Mouse (Mus musculus): ENCODE data around the gene Mrps11.

Gene Mrps11

GRCm38 (mm10) chr7:78782639-78783581, at the start of gene Mrps11, which contains the start of gene Mrpl46:
TSS of gene Mrps11 (plus strand) at chr7:78783119.
TSS of gene Mrpl46 (minus strand) at chr7:78783531.
- in situ Hi-C loops (cut with MboI) = no loop called here

- in situ Hi-C loops (cut with MboI) = no loop called here
Measured at GRCm38 (mm10) chr7:78737196-78737595, 45.7 kb upstream of the Mrps11 start.

GRCm38 (mm10) chr7:78737614-78738210, 45.2 kb upstream of the Mrps11 start, which contains the start of gene Ntrk3:
TSS of gene Ntrk3 (minus strand) at chr7:78738012.
- in situ Hi-C loops (cut with MboI) = no loop called here

GRCm38 (mm10) chr7:78739351-78740000, 43.4 kb upstream of the Mrps11 start:
- in situ Hi-C loops (cut with MboI) = no loop called here

- in situ Hi-C loops (cut with MboI) = no loop called here
Measured at GRCm38 (mm10) chr7:78743731-78744385, 39.1 kb upstream of the Mrps11 start.

GRCm38 (mm10) chr7:78752961-78753360, 30.0 kb upstream of the Mrps11 start:
- in situ Hi-C loops (cut with MboI) = no loop called here

GRCm38 (mm10) chr7:78753752-78754457, 29.0 kb upstream of the Mrps11 start:
- in situ Hi-C loops (cut with MboI) = no loop called here

GRCm38 (mm10) chr7:78754458-78755000, 28.4 kb upstream of the Mrps11 start:
- in situ Hi-C loops (cut with MboI) = no loop called here

- in situ Hi-C loops (cut with MboI) = no loop called here
Measured at GRCm38 (mm10) chr7:78763801-78764200, 19.1 kb upstream of the Mrps11 start.

GRCm38 (mm10) chr7:78765215-78765631, 17.7 kb upstream of the Mrps11 start:
- in situ Hi-C loops (cut with MboI) = no loop called here

GRCm38 (mm10) chr7:78766019-78766683, 16.8 kb upstream of the Mrps11 start:
- in situ Hi-C loops (cut with MboI) = no loop called here

GRCm38 (mm10) chr7:78767929-78768531, 14.9 kb upstream of the Mrps11 start:
- in situ Hi-C loops (cut with MboI) = no loop called here

- in situ Hi-C loops (cut with MboI) = no loop called here
Measured at GRCm38 (mm10) chr7:78769075-78769652, 13.8 kb upstream of the Mrps11 start.

- in situ Hi-C loops (cut with MboI) = no loop called here
Measured at GRCm38 (mm10) chr7:78770936-78771335, 12.0 kb upstream of the Mrps11 start.

GRCm38 (mm10) chr7:78778741-78779140, 4.2 kb upstream of the Mrps11 start:
- in situ Hi-C loops (cut with MboI) = no loop called here

GRCm38 (mm10) chr7:78785906-78786305, 3.0 kb downstream of the Mrps11 start:
- in situ Hi-C loops (cut with MboI) = no loop called here

- in situ Hi-C loops (cut with MboI) = no loop called here
Measured at GRCm38 (mm10) chr7:78787793-78788380, 5.0 kb downstream of the Mrps11 start.

- in situ Hi-C loops (cut with MboI) = loop anchor here (5.0 kb wide), 1 partner anchor 101 kb away; no protein-coding TSS in a partner anchor
Measured at GRCm38 (mm10) chr7:78791359-78792222, 8.7 kb downstream of the Mrps11 start.
